Mouse (Mus musculus): Measurements from ENCODE around the gene Tubgcp2.
A peak's percentile ranks its signal among the peaks of the same experiment; 100 is the strongest.

Gene Tubgcp2

GRCm38 (mm10) chr7:140036281-140037170, at the start of gene Tubgcp2, which contains the start of gene Zfp511:
TSS of gene Tubgcp2 (minus strand) at chr7:140036669.
TSS of gene Zfp511 (plus strand) at chr7:140036391.
- DNase-seq (ENCODE audit: low spot score) = peak; percentile 79

DNA sequence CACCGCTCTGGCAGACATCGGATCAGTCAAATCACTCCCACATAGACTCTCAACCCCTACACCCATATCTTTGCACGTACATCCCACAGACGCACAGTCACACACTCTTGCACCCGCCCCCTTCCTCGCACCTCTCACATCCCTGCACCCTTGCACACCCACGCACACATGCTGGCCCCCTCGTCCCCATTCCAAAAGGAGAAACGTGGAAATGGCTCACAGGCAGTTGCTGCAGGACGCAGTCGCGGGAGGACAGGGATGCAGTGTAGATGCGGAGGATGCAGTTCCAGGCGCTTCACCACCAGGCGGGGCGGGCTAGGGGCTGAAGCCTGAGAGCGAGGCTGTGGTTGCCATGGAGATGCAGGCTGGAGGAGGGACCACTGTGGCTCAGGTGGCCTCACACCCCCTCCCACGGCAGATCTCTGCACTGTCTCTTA, 45.8 kb upstream of the Tubgcp2 start, which contains the start of gene Caly:
Caly (minus strand) TSS at position 307 of the 437 bp plus-strand sequence.
- peak; percentile 67 for DNase-seq (ENCODE audit: low spot score)

- no peak for DNase-seq (ENCODE audit: low spot score)
These were observed 45.2 kb upstream of the Tubgcp2 start for GRCm38 (mm10) chr7:140081408-140082241.

DNA sequence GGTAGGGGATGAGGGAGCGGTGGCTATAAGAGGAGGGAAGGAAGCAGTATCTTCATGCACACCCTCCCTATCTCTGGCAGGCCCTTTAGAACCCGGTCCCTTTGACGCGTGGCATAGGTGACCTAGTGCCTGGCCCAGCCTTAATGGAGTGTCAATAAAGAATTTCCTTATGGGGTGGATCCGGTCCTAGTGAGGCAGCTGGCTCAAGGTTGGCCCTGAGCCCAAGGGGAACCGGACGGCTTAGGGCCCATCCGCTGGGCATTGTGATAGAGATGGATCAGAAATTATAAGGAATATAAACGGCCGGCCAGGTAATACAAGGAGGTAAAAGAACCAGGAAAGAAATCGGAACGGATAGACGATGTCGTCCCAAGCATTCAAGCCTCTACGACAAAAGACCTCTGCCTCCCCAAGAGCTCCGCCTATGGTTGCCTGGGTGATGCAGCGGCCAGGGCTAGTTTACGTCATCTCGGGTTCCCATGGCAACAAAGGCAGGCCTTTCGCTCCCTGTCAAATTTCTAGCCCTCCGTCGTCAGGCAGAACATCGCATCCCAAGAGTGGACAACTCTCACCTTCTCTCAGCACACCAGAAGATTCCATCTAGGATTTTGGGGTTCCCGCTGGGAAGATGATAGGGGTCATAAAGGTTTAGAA, 44.2 kb upstream of the Tubgcp2 start:
- peak; percentile 77 for DNase-seq (ENCODE audit: low spot score)

DNA sequence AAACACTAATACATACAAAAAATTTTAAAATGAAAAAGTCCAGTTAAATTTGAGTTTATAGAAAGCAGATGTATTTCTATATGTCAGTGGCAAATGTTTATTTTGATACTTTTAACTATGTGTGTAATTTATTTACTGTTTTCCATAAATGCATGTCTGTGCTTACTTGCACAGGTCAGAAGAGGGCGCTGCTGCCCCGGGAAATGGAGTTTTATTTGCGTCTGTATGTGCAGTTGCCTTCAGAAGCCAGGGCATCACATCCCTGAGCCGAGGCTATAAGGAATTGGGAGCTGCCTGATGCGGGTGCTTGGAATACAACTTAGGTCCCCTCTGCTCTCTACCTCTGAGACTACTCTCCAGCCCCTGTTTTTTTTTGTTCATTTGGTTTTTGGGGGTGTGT, 42.2 kb upstream of the Tubgcp2 start:
- no peak for DNase-seq (ENCODE audit: low spot score)

GRCm38 (mm10) chr7:140077698-140078097, 41.2 kb upstream of the Tubgcp2 start:
- DNase-seq (ENCODE audit: low spot score) = no peak

GRCm38 (mm10) chr7:140070042-140070711, 33.7 kb upstream of the Tubgcp2 start:
- no peak for DNase-seq (ENCODE audit: low spot score)

GRCm38 (mm10) chr7:140067397-140067796, 30.9 kb upstream of the Tubgcp2 start:
- no peak for DNase-seq (ENCODE audit: low spot score)

DNA sequence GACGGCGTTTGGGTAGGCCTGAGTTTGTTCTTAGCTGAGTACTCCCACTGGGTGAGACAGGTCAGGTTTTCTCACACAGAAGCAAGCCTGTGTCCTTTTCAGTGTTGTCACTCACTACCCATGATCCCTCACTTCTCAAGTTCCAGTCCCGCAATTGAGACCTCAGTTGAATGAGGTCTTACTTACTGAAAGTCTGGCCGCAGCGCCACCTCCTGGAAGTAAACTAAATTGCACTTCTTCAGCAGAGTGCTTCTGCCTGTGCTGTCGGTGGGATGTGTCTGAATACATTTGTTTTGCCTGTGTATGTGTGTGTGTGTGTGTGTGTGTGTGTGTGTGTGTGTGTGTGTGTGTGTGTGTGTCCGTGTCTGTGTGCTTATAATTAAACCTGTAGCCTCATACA, 26.6 kb upstream of the Tubgcp2 start:
- DNase-seq (ENCODE audit: low spot score) = no peak

DNA sequence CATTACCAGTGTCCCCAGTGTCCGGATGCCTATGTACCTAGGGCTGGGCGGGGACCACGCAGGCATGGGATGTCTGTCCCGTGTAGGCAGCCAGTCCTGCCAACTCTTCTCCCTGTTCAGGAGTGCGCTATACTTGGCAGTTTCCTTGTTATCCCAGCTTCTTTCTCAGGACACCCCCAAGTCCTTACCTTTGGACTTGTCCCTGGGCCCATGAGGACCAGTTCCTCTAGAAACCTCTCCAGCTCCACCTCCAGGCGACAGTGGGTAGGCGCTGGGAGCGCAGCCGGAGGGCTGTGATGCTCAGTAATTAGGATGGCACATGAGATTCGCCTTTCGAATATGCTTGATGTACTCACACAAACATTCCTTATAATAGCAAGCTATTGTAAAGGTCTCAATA, 25.8 kb upstream of the Tubgcp2 start:
- no peak for DNase-seq (ENCODE audit: low spot score)

- DNase-seq (ENCODE audit: low spot score) = no peak
These were observed 25.3 kb upstream of the Tubgcp2 start for GRCm38 (mm10) chr7:140061832-140062130.

GRCm38 (mm10) chr7:140060936-140061831, 24.7 kb upstream of the Tubgcp2 start:
- no peak for DNase-seq (ENCODE audit: low spot score)

DNA sequence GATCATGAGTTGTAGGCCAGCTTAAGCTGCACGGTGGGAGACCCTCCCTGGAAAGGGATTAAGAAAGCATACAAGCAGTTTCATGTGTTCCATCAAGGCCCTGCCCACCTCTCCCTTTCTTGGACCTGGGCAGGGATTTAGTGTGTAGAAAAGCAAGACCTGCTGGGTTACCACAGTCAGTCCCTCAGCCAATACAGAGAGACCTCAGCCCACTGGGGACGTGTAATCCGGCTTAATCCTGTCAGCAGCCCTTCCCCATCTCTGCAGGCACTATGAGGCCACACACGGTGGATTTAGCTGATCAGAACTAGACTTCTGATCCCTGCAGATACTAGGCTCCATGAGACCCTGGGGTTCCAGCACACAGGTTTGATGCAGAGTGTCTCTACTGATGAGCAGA, 23.1 kb upstream of the Tubgcp2 start:
- no peak for DNase-seq (ENCODE audit: low spot score)

- no peak for DNase-seq (ENCODE audit: low spot score)
These were observed 22.1 kb upstream of the Tubgcp2 start for GRCm38 (mm10) chr7:140058528-140058927.

- no peak for DNase-seq (ENCODE audit: low spot score)
These were observed 21.2 kb upstream of the Tubgcp2 start for GRCm38 (mm10) chr7:140057413-140058407.

DNA sequence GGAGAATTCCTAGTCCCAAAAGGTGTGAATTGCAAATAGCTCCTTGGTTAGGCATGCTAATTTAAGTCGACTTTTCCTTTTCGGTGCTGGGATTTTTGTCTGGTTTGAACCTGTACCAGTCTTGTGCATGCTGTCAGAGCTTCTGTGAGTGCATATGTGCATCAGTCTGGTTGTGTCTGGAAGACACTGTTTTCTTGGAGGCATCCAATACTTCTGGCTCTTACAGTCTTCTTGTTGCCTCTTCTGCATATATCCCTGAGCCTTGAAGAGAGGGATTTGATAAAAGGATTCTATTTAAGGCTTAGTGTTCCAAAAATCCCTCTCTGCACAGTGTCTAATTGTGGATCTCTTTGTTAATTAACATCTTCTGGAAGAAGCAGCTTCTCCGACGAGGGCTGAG, 17.7 kb upstream of the Tubgcp2 start:
- no peak for DNase-seq (ENCODE audit: low spot score)

DNA sequence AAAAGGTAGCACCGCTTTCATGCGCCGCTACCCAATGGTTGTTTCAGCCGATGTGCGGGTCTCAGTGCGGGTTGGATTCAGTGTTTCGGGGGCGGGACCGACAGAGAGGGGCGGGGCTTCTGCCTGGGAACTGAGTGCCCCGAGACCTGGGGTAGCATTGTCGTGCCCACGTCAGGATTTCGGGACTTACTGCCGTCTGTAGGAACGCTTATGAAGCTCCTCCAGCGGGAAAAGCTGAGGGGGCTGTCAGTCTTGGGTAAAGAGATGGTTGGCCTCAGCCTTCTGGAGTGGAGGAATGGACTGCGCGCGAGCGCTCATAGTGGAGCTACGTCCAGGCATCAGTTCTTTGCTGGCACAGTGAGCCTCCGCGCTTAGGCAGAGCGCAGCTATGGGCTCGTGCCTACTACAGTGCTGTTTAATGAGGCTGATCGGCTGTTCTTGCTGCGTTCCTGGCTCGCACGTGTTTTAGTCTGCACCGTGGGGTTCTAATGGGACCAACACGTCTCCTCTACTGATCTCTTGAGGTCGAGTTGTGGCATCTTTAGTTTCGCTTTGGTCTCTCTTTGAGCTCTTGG, 12.7 kb upstream of the Tubgcp2 start:
- no peak for DNase-seq (ENCODE audit: low spot score)

DNA sequence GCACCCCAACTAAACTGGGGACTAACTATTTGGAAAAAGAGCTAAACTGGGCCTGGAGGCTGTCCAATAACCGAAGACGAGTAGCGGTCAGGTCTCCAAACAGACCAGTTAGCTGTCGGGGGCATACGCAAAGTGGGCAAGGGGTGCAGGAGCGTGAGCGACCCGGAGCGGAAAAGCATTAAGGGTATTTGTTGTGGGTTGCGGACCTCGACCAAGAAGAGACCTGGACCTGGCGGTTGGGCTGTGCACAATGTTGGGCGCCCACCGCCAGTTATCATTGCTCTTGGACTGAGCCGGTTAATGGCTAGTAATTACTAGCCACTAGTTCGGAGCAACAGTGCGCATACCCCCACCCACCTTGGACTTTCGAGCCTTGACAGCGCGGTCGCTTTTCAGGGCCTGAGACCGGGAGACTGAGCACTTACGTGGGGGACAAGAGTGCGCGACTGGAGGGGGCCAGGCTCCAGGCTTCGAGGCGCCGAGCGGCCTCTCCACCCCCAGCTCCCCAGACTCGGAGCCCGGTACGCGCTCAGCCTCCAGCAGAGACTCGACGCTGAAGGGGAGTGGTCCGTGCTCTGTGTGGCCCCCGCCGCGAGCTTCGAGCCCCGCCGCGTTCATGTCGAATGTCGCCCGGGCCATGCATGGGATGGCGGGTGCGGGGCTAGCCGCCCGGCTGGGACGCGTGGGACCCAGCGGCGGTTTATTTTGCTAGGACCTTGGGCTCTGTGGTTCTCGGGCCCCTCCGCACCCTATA, 12.1 kb upstream of the Tubgcp2 start, which contains the start of gene Msx3:
Msx3 (minus strand) TSS at position 729 of the 754 bp plus-strand sequence.
- no peak for DNase-seq (ENCODE audit: low spot score)
